Mouse (Mus musculus) kidney, postnatal 36 days (tissue): ENCODE results near the gene Sult3a2.
"Not testable (repeated sequence)": the region's sequence is repeated elsewhere in the genome, so short reads cannot be mapped to it uniquely, and the experiment has no call there.

Experiments
- DNase-seq, 2 experiments: peaks; one replicate each; pipeline ENCODE4 v3.0.0; 2021 to 2022; ENCODE audit warnings: mixed read lengths in 2 of 2

Sult3a2 gene

DNA sequence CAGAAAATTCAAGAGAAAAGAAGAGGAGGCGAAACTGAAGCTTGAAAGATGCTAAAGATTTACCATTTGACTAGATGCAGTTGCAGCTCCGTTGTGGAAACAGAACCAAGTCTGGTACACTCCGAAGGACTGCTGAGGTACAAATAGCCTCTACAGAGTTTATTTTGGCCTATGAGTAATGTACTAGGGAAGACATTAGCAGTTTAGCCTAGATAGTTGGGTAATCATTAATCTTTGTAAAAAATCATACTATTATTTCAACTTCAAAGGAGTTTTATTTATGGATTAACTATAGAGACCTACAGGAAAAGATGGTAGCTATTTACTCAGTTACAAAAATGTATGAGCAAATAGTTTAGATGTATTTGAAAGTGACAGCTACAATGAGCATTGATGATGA, at the start of gene Sult3a2:
Sult3a2 (minus strand) TSS at position 101 of the 400 bp plus-strand sequence.
- DNase-seq, result no peak

DNA sequence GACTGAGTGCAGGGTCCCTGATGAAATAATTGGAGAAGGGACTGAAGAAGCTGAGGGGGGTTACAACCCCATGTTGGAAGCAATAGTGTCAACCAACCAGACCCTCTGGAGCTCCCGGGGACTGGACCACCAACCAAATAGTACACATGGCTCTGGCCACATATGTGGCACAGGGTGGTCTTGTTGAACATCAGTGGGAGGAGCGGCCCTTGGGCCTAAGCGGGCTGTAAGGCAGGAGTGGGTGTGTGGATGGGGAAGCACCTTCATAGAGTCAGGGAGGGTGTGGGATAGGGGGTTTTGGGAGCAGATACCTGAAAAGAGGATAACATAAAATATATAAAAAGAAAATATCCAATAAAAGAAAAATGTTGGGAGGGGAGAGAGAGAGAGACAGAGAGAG, 34.4 kb upstream of the Sult3a2 start:
- DNase-seq, result no peak

DNA sequence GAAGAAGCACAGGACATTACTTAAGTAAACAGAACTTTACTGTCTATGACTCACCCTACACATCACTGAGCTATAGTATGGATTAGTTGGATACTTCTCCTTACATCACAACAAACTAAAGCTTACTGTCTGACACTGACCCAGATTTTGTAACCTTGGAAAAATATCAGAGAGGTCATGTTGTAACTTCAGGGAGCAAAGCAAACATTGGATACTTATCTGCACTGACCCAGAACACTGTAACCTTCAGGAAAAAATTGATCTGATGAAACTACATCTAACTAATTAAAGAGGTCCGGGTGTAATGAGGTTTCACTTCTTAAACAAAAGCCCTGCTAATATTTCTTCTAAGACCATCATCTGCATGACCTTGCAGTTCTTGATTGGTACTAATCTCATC, 30.4 kb upstream of the Sult3a2 start:
- no peak for DNase-seq

- DNase-seq, result peak in 1 of 2 experiments; percentile 8
These were observed 27.8 kb upstream of the Sult3a2 start for GRCm38 (mm10) chr10:33814266-33814665.

DNA sequence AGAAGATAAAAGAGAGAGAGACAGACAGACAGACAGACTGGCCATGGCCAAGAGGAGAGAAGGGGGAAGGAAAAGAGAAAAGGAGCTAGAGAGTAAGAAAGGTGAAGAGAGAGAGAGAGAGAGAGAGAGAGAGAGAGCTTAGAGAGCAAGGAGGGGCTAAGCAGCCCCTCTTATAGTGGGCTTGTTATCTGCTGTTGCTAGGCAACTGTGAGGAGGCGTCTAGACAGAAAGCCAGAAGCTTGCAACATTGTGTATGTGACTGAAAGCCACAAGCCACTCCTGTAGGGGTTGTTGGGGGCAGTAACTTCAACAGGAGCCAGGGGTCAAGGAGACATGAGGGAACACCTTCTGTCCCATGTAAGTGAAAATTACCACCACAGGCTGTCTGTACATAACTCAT, 25.3 kb upstream of the Sult3a2 start:
- DNase-seq, result no peak

GRCm38 (mm10) chr10:33797221-33797949, 10.9 kb upstream of the Sult3a2 start:
- DNase-seq, result not testable (repeated sequence)

GRCm38 (mm10) chr10:33796269-33796915, 9.9 kb upstream of the Sult3a2 start:
- DNase-seq, result not testable (repeated sequence)

- DNase-seq, result not testable (repeated sequence)
These were observed 5.7 kb upstream of the Sult3a2 start for GRCm38 (mm10) chr10:33792166-33792565.

DNA sequence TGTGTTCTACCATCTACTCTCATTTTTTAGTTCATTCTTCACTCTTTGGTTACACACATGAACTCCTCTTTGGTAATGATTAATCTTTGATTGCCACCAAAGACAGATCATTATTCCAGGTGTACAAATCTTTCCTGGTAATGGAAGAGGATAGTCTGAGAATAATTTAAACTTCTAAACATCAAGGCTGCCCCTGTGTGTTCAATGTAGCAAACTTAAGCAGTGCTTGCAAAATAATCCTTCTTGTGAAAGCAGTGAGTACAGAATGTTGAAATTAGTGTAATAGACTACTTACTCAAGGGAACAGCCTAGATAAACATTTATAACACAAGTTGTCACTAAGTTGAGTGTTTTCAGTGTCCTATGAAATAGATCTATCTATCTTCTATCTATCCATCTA, 1.0 kb upstream of the Sult3a2 start:
- DNase-seq, result no peak

DNA sequence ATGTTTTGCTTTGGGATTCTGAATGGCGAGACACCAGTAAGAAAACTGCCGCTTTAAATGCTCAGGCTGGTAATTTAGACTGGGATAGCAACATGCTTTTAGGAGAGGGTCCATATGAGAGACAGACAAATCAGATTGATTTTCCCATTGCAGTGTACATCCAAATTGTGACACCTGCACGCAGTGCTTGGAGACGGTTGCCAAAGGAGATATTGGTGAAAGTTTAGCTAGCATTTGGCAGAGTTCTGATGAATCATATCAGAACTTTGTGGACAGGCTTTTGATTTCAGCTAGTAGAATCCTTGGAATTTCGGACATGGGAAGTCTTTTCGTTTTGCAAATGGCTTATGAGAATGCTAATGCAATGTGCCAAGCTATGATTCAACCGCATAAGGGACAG, 51.3 kb downstream of the Sult3a2 start:
- not testable (repeated sequence) for DNase-seq

- DNase-seq, result no peak
These were observed 53.3 kb downstream of the Sult3a2 start for GRCm38 (mm10) chr10:33733241-33733640.

GRCm38 (mm10) chr10:33732409-33733185, 53.9 kb downstream of the Sult3a2 start:
- no peak for DNase-seq

DNA sequence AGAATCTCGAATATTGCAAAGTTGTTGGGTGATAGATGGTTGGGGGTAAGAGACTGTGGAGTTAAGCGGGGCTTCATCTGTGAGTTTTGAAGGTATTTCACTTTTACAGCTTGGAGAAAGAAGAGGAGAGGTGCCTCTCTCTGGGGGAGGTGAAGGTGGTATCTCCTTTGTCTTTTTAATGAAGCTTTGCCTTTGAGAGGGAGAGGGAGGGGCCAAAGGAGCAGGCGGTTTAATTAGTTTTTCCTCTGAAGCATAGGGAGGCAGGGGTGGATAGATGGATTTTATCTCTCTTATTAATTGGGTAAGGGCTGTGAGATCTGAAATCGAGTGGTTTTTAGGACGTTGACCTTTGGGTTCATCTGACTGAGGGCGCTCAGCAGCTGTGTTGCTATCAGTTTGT, 62.7 kb downstream of the Sult3a2 start:
- no peak for DNase-seq

DNA sequence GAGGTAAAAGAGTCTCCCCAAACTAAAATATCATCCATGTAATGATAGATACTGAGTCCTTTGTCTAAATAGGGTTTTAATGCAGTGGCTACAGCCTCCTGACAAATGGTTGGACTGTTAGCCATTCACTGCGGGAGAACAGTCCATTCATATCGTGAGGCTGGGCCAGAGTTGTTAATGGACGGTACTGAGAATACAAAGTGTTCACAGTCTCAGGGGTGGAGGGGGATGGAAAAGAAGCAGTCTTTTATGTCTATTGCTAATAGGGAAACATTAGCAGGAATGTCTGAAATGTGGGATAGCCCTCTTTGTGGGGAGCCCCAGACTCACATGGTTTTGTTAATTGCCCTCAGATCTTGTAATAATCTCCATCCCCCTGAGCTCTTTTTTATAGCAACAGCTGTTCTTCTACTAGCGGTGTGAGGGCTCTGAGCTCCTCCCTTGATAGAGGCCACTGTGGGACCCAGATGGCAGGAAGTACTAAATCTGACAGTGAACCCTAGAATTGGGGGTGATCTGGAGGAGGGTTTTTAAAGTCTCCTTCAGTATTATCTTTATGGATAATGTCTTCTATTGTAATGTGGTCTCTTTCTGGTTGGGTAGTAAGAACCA, 64.6 kb downstream of the Sult3a2 start:
- no peak for DNase-seq
